Mouse (Mus musculus): ENCODE results near the gene Trpc2. TPM values are rescaled to one million over a fixed set of nuclear protein-coding genes. Genes with fewer than 3 reads are reported as not detected.
"Not testable (repeated sequence)": the region's sequence is repeated elsewhere in the genome, so short reads cannot be mapped to it uniquely, and the experiment has no call there.

Gene Trpc2
- not detected in 2 replicates for polyA plus RNA-seq (2015; fragmentation: Nextera tagmentation; extraction: Ambion mirVana)

- H3K4me3 ChIP-seq (ENCODE audit: low read length): no peak within 1 kb of the TSS
- H3K27me3 ChIP-seq (replicated peaks; ENCODE audit: control insufficient read depth, insufficient read depth, low read length): no peaks in the 10 kb centered on the region
- 78% methylated on average over 5 of the region's 5 CpGs for WGBS
- H3K9ac ChIP-seq (ENCODE audit: low read depth, low read length): no peak within 1 kb of the TSS
- H3K27ac ChIP-seq (ENCODE audit: low read depth, low read length): no peak within 1 kb of the TSS
- ATAC-seq: no peak
- no peaks in the 10 kb centered on the region for H3K4me1 ChIP-seq (ENCODE audit: control insufficient read depth, insufficient read depth, low read depth, low read length)
- no peak within 1 kb of the TSS for H3K4me2 ChIP-seq (ENCODE audit: low read length)
- H3K9me3 ChIP-seq (ENCODE audit: control insufficient read depth, low read length): no peaks in the 10 kb centered on the region
- H3K36me3 ChIP-seq (ENCODE audit: control insufficient read depth, insufficient read depth, low read length): peaks cover 10% of the 10 kb centered on the region
Measured at GRCm38 (mm10) chr7:102082816-102083215, at the start of gene Trpc2. Gene Trpc2, plus strand, starts transcription at chr7:102083116.

- no peak for ATAC-seq
- peaks cover 38% of the 10 kb centered on the region for H3K36me3 ChIP-seq (ENCODE audit: control insufficient read depth, insufficient read depth, low read length)
Measured at GRCm38 (mm10) chr7:102034904-102035303, 48.0 kb upstream of the Trpc2 start.

GRCm38 (mm10) chr7:102035534-102035933, 47.4 kb upstream of the Trpc2 start:
- H3K9ac ChIP-seq (ENCODE audit: low read depth, low read length): no peak overlapping the region
- WGBS: 91% methylated on average over 2 of the region's 2 CpGs
- H3K36me3 ChIP-seq (ENCODE audit: control insufficient read depth, insufficient read depth, low read length): peaks cover 38% of the 10 kb centered on the region
- no peak overlapping the region for H3K4me2 ChIP-seq (ENCODE audit: low read length)
- no peaks in the 10 kb centered on the region for H3K4me1 ChIP-seq (ENCODE audit: control insufficient read depth, insufficient read depth, low read depth, low read length)
- H3K27me3 ChIP-seq (replicated peaks; ENCODE audit: control insufficient read depth, insufficient read depth, low read length): no peaks in the 10 kb centered on the region
- ATAC-seq: no peak
- H3K27ac ChIP-seq (ENCODE audit: low read depth, low read length): no peak overlapping the region
- H3K4me3 ChIP-seq (ENCODE audit: low read length): no peak overlapping the region
- H3K9me3 ChIP-seq (ENCODE audit: control insufficient read depth, low read length): no peaks in the 10 kb centered on the region

More at GRCm38 (mm10) chr7:102034904-102035303, 48.0 kb upstream of the Trpc2 start:
- no peak overlapping the region for H3K9ac ChIP-seq (ENCODE audit: low read depth, low read length)
- no peaks in the 10 kb centered on the region for H3K9me3 ChIP-seq (ENCODE audit: control insufficient read depth, low read length)
- H3K27ac ChIP-seq (ENCODE audit: low read depth, low read length): no peak overlapping the region
- H3K4me1 ChIP-seq (ENCODE audit: control insufficient read depth, insufficient read depth, low read depth, low read length): no peaks in the 10 kb centered on the region
- no peak overlapping the region for H3K4me3 ChIP-seq (ENCODE audit: low read length)
- WGBS: 89% methylated on average over 1 of the region's 1 CpGs
- no peak overlapping the region for H3K4me2 ChIP-seq (ENCODE audit: low read length)
- H3K27me3 ChIP-seq (replicated peaks; ENCODE audit: control insufficient read depth, insufficient read depth, low read length): no peaks in the 10 kb centered on the region

- ATAC-seq: no peak
- no peak overlapping the region for H3K9ac ChIP-seq (ENCODE audit: low read depth, low read length)
- H3K4me1 ChIP-seq (ENCODE audit: control insufficient read depth, insufficient read depth, low read depth, low read length): no peaks in the 10 kb centered on the region
- 96% methylated on average over 3 of the region's 3 CpGs for WGBS
- no peak overlapping the region for H3K4me2 ChIP-seq (ENCODE audit: low read length)
- H3K4me3 ChIP-seq (ENCODE audit: low read length): no peak overlapping the region
- H3K9me3 ChIP-seq (ENCODE audit: control insufficient read depth, low read length): no peaks in the 10 kb centered on the region
- no peak overlapping the region for H3K27ac ChIP-seq (ENCODE audit: low read depth, low read length)
- H3K27me3 ChIP-seq (replicated peaks; ENCODE audit: control insufficient read depth, insufficient read depth, low read length): no peaks in the 10 kb centered on the region
- peaks cover 37% of the 10 kb centered on the region for H3K36me3 ChIP-seq (ENCODE audit: control insufficient read depth, insufficient read depth, low read length)
Measured at GRCm38 (mm10) chr7:102037318-102037717, 45.6 kb upstream of the Trpc2 start.

GRCm38 (mm10) chr7:102042314-102042713, 40.6 kb upstream of the Trpc2 start:
- no peak for ATAC-seq
- WGBS: 82% methylated on average over 2 of the region's 2 CpGs
- Histone ChIP-seq H3K4me2 (ENCODE audit: low read length) (no peak overlapping the region), H3K9me3 (ENCODE audit: control insufficient read depth, low read length) (no peaks in the 10 kb centered on the region), H3K36me3 (ENCODE audit: control insufficient read depth, insufficient read depth, low read length) (peaks cover 17% of the 10 kb centered on the region), H3K27ac (ENCODE audit: low read depth, low read length) (no peak overlapping the region), H3K4me1 (ENCODE audit: control insufficient read depth, insufficient read depth, low read depth, low read length) (no peaks in the 10 kb centered on the region), H3K27me3 (replicated peaks; ENCODE audit: control insufficient read depth, insufficient read depth, low read length) (no peaks in the 10 kb centered on the region), H3K4me3 (ENCODE audit: low read length) (no peak overlapping the region), H3K9ac (ENCODE audit: low read depth, low read length) (no peak overlapping the region)

GRCm38 (mm10) chr7:102048524-102048923, 34.4 kb upstream of the Trpc2 start:
- H3K27ac ChIP-seq (ENCODE audit: low read depth, low read length); ATAC-seq; H3K4me1 ChIP-seq (ENCODE audit: control insufficient read depth, insufficient read depth, low read depth, low read length); H3K4me3 ChIP-seq (ENCODE audit: low read length); H3K4me2 ChIP-seq (ENCODE audit: low read length); H3K27me3 ChIP-seq (replicated peaks; ENCODE audit: control insufficient read depth, insufficient read depth, low read length); H3K9me3 ChIP-seq (ENCODE audit: control insufficient read depth, low read length); H3K9ac ChIP-seq (ENCODE audit: low read depth, low read length); H3K36me3 ChIP-seq (ENCODE audit: control insufficient read depth, insufficient read depth, low read length): not testable (repeated sequence)

GRCm38 (mm10) chr7:102061353-102061752, 21.6 kb upstream of the Trpc2 start:
- no peaks in the 10 kb centered on the region for H3K27me3 ChIP-seq (replicated peaks; ENCODE audit: control insufficient read depth, insufficient read depth, low read length)
- WGBS: 95% methylated on average over 3 of the region's 3 CpGs

GRCm38 (mm10) chr7:102062203-102062602, 20.7 kb upstream of the Trpc2 start:
- no peak overlapping the region for H3K27ac ChIP-seq (ENCODE audit: low read depth, low read length)
- no peak for ATAC-seq
- H3K36me3 ChIP-seq (ENCODE audit: control insufficient read depth, insufficient read depth, low read length): peaks cover 6% of the 10 kb centered on the region
- no peak overlapping the region for H3K4me3 ChIP-seq (ENCODE audit: low read length)
- no peak overlapping the region for H3K9ac ChIP-seq (ENCODE audit: low read depth, low read length)
- peaks cover 24% of the 10 kb centered on the region for H3K4me1 ChIP-seq (ENCODE audit: control insufficient read depth, insufficient read depth, low read depth, low read length)
- H3K27me3 ChIP-seq (replicated peaks; ENCODE audit: control insufficient read depth, insufficient read depth, low read length): no peaks in the 10 kb centered on the region
- 96% methylated on average over 1 of the region's 1 CpGs for WGBS
- no peak overlapping the region for H3K4me2 ChIP-seq (ENCODE audit: low read length)
- no peaks in the 10 kb centered on the region for H3K9me3 ChIP-seq (ENCODE audit: control insufficient read depth, low read length)

More at GRCm38 (mm10) chr7:102061353-102061752, 21.6 kb upstream of the Trpc2 start:
- peaks cover 21% of the 10 kb centered on the region for H3K4me1 ChIP-seq (ENCODE audit: control insufficient read depth, insufficient read depth, low read depth, low read length)
- H3K27ac ChIP-seq (ENCODE audit: low read depth, low read length): no peak overlapping the region
- no peak overlapping the region for H3K9ac ChIP-seq (ENCODE audit: low read depth, low read length)
- no peak overlapping the region for H3K4me3 ChIP-seq (ENCODE audit: low read length)
- no peak for ATAC-seq
- H3K4me2 ChIP-seq (ENCODE audit: low read length): no peak overlapping the region
- peaks cover 6% of the 10 kb centered on the region for H3K36me3 ChIP-seq (ENCODE audit: control insufficient read depth, insufficient read depth, low read length)
- H3K9me3 ChIP-seq (ENCODE audit: control insufficient read depth, low read length): no peaks in the 10 kb centered on the region

- WGBS: 93% methylated on average over 9 of the region's 9 CpGs
- H3K27ac ChIP-seq (ENCODE audit: low read depth, low read length): no peak overlapping the region
- H3K9ac ChIP-seq (ENCODE audit: low read depth, low read length): no peak overlapping the region
- ATAC-seq: no peak
- H3K4me2 ChIP-seq (ENCODE audit: low read length): peak overlapping the region; percentile 82
- H3K4me1 ChIP-seq (ENCODE audit: control insufficient read depth, insufficient read depth, low read depth, low read length): peaks cover 24% of the 10 kb centered on the region
- H3K36me3 ChIP-seq (ENCODE audit: control insufficient read depth, insufficient read depth, low read length): peaks cover 6% of the 10 kb centered on the region
- no peaks in the 10 kb centered on the region for H3K27me3 ChIP-seq (replicated peaks; ENCODE audit: control insufficient read depth, insufficient read depth, low read length)
- H3K4me3 ChIP-seq (ENCODE audit: low read length): peak overlapping the region; percentile 77
- no peaks in the 10 kb centered on the region for H3K9me3 ChIP-seq (ENCODE audit: control insufficient read depth, low read length)
Measured at GRCm38 (mm10) chr7:102063891-102064290, 19.0 kb upstream of the Trpc2 start.

GRCm38 (mm10) chr7:102064655-102065045, 18.3 kb upstream of the Trpc2 start:
- Histone ChIP-seq H3K27ac (ENCODE audit: low read depth, low read length) (peak overlapping the region; percentile 80), H3K4me2 (ENCODE audit: low read length) (peak overlapping the region; percentile 82), H3K4me1 (ENCODE audit: control insufficient read depth, insufficient read depth, low read depth, low read length) (peaks cover 24% of the 10 kb centered on the region), H3K27me3 (replicated peaks; ENCODE audit: control insufficient read depth, insufficient read depth, low read length) (no peaks in the 10 kb centered on the region), H3K4me3 (ENCODE audit: low read length) (peak overlapping the region; percentile 77), H3K9me3 (ENCODE audit: control insufficient read depth, low read length) (no peaks in the 10 kb centered on the region), H3K36me3 (ENCODE audit: control insufficient read depth, insufficient read depth, low read length) (no peaks in the 10 kb centered on the region; the same call in 1 of the 2 replicates), H3K9ac (ENCODE audit: low read depth, low read length) (peak overlapping the region; percentile 82)
- ATAC-seq: peak; percentile 51
- WGBS: under 1% methylated on average over 9 of the region's 9 CpGs

Measured in hindbrain, embryonic 16.5 days (tissue).